Mouse (Mus musculus) MEL (cell line): ENCODE measurements around the gene Cflar. TPM values are rescaled to one million over a fixed set of nuclear protein-coding genes. Genes with fewer than 3 reads are reported as not detected.

Experiments
- polyA plus RNA-seq, 2 experiments: library from polyadenylated mRNA; stranded (reverse) in 1 of 2; unstranded in 1 of 2; fragments of >175 nt in 1 of 2; fragments of >200 nt in 1 of 2; gene quantifications; 2 replicates each; pipeline versions ENCODE4 v1.2.1 to v1.2.4; 2012; ENCODE audit warnings: low replicate concordance in 2 of 2, low read depth in 1 of 2; ENCODE audit not compliant: insufficient read length in 2 of 2, insufficient read depth in 1 of 2, missing spikeins in 1 of 2
- total RNA-seq: library from RNA; depleted of rRNA; stranded (reverse); fragments of 300-350 nt; gene quantifications from 2 replicates; pipeline ENCODE4 v1.2.3, GENCODE M21; 2012; rRNA removed

The Cflar gene
- total and polyA plus RNA-seq, 3 experiments = 13.1 to 13.2 TPM; not detected in 1

Other genes with a start within 250 kb of the Cflar start
- gene Orc2, start 206.4 kb upstream of the Cflar start, total RNA-seq = 66.6 and 78.5 TPM in 2 replicates
- 100 to 1,000 TPM in 1 of 2 experiments, 10 to 100 TPM in 1; 56.6 to 233 TPM for gene Orc2, start 206.4 kb upstream of the Cflar start, polyA plus RNA-seq
- 5.0 and 5.5 TPM in 2 replicates for gene Fam126b, start 125.2 kb upstream of the Cflar start, total RNA-seq
- 1 to 10 TPM in 1 of 2 experiments, not detected in 1; 5.7 TPM for gene Fam126b, start 125.2 kb upstream of the Cflar start, polyA plus RNA-seq
- gene Ndufb3, start 125.1 kb upstream of the Cflar start, total RNA-seq = 169 and 172 TPM in 2 replicates
- gene Ndufb3, start 125.1 kb upstream of the Cflar start, polyA plus RNA-seq = 10 to 100 TPM in 1 of 2 experiments, not detected in 1; 98.3 TPM
- gene Als2cr12, start 15.5 kb upstream of the Cflar start, total RNA-seq = 0.10 TPM in 1 of 2 replicates, not detected in the other
- not detected for gene Als2cr12, start 15.5 kb upstream of the Cflar start, polyA plus RNA-seq
- gene Casp8, start 83.9 kb downstream of the Cflar start, total RNA-seq = 15.1 and 15.2 TPM in 2 replicates
- gene Casp8, start 83.9 kb downstream of the Cflar start, polyA plus RNA-seq = 10 to 100 TPM in 1 of 2 experiments, not detected in 1; 17.5 TPM